Mouse (Mus musculus): Measurements from ENCODE around the gene Ckap5.

The Ckap5 gene

DNA sequence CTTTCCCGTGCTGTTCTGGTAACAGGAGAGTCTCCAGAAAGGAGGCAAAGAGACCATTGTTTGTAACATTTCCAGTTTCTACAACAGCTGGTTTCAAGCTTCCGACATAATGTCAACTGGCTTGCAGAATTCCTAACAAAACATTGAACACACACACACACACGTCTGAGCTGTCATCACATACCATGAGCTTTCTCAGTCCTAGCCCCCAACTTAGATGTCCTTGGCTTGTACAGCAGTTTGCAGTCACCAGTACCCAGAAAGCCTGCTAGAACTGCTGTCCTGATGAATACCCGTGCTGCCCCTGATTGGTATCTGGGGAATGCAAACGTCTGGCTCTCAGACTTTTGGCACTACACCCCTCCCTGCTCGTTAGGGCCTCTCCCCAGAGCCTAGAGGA, 129.3 kb downstream of the Ckap5 start:
- DNase-seq, result no peak

DNA sequence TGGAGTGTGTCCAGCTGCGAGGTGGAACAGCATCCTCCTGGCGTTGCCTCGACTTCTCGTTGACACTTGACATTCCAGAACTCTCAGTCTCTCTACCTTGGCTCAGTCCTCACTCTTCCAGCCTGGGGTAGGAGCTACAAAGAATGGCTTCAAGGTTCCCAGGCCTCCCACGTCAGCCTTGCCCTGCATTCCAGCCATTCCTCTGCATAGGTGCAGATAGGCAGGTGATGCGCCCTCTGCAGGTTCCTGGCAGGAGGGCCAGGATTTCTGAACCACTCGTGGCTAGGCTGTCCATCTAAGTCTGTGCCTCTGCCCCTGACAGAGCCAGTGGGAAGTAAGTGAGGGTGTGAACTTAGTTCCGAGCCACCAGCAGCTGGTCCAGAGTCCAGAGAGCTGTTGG, 130.2 kb downstream of the Ckap5 start:
- DNase-seq, result no peak

DNA sequence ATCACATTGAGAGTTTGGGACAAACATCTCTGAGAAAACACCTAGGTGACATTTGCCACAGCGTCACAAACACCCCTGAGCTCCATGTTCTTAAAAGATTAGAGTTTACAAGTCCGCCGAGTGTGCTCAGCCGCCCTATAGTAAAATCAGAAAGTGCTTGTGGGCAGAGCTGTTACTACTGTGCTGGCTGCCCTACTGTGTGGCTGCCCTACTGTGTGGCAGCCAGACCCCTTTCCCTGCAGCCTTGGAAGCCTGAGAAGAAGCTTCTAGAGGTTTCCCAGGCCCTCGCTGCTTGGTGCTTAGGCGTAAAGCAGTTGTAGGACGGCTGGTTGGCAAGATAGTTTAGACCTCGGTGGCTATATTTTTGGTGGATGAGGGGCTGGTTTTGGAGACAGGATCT, 133.1 kb downstream of the Ckap5 start:
- no peak for DNase-seq

DNA sequence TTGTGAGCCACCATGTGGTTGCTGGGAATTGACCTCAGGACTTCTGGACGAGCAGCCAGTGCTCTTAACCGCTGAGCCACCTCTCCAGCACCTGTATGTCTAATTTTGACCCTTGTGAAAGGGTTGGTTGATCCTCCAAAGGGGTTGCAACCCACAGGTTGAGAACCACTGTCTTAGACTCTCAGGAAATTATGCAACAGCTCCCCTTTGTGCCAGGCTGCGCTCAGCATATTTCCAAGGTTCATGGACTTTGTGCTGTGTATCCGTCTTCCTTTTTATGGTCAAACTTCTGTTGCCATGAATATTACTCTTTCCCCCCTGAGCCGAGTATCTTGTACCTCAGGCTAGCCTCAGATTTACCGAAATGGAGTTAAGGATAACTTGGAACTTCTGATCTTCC, 134.4 kb downstream of the Ckap5 start:
- no peak for DNase-seq

DNA sequence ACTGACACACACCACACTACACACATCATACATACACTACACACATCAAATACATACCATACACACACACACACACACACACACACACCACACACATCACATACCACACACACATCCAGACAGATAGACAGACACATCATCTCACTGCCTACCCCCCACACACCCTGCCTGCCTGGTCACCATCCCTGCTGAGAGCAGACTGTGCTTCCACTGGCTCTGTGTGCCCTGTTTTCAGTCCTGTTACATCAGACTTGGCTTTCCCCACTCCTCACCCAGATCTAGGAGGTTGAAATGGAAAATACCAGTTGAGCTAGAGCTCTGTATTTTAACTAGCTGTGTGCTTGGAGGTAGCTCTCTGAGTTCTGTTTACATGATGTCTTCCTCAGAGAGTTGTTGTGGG, 138.2 kb downstream of the Ckap5 start:
- no peak for DNase-seq

DNA sequence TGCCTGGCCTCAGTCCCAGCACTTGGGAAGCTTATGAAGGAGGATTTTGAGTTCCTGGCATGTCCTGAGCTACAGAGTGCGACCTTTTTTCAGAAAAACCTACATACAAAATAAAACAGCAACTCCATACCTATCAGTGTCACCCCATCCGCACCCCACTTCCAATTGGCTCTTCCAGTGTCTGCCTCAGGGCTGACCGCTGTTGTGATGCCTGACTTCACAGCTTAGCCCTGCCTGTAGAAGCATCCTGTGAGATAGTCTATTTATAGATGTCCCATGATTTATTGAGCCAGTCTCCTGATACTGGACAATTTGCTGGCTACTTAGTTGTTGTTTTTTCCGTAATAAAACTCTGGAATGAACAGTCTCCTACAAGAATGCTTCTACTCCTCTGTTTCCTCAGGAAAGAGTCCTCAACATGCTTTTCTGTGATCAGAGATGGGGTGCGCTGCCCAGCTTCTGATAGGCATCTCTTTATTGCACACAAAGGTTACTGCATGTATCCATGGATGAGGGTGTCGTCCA, 139.9 kb downstream of the Ckap5 start:
- DNase-seq, result no peak

DNA sequence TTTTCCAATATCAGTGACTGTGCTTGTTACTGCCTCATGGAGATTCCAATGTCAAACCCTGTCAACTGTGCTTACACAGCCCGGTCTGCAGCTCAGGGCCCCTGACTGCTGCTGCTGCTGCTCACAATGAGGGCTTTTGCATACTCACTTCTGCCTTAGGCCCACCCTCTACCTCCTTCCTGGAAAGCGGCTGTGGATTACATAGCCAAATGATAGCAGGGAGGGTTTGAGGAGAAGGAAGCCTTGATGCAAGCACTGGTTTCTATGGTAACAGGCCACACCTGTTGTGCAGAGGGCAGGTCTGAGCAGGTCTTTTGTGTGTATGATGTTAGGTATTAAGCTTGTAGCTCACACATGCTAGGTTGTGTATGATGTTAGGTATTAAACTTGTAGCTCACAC, 141.2 kb downstream of the Ckap5 start:
- DNase-seq, result no peak

DNA sequence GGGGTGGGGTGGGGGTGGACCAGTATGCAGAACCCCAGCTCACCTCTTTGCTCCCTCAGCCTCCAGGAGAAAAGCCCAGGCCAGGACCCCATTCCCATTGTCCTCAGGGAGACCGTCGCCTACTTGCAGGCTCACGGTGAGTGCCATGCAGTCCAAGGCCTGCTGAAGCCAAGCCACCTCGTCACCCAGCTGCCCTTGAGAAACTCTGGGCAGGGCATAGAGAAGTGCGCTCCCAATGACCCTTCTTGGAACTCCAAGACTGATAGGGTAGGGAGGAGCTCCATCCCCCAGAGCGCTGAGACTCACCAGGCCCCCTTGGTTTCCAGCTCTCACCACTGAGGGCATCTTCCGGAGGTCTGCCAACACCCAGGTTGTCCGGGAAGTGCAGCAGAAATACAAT, 142.8 kb downstream of the Ckap5 start:
- DNase-seq, result no peak

DNA sequence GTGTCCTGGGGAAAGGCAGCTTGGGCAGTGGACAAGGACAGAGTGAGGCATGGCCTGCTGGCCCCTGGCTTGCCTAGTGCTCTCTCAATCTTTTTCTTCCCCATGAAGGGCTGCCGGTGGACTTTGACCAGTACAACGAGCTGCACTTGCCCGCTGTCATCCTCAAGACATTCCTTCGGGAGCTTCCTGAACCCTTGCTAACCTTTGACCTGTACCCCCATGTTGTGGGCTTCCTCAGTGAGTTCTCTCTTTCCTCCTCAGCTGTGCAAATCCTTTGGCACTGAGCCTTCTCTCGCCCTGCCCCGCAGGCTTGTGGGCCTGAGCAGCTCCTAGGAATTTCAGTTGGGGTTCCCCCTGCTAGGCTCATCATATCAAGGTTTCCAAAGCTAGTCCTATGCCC, 143.5 kb downstream of the Ckap5 start:
- no peak for DNase-seq
